Mouse (Mus musculus) hindbrain, embryonic 11.5 days (tissue): ENCODE measurements around the gene Dynlt1f. TPM values are rescaled to one million over a fixed set of nuclear protein-coding genes. Genes with fewer than 3 reads are reported as not detected.
"Not testable (repeated sequence)": the region's sequence is repeated elsewhere in the genome, so short reads cannot be mapped to it uniquely, and the experiment has no call there.

ENCODE experiments used
- ATAC-seq: fragments of 200-750 bp; cut with Nextera tagmentation; 2 replicates; pipeline ENCODE4 v1.8.0; 2017; ENCODE audit warnings: mild to moderate bottlenecking, moderate TSS enrichment, moderate library complexity; ENCODE audit not compliant: low FRiP score
- DNase-seq: peaks from one replicate; pipeline ENCODE4 v3.0.0-alpha.2; 2015; ENCODE audit warnings: low spot score
- H3K27ac ChIP-seq: fragments of 300-500 bp; sonication (generic); 2 replicates; pipeline ENCODE4 v1.5.1; 2014; ENCODE audit warnings: mild to moderate bottlenecking, low read depth, low read length
- H3K27me3 ChIP-seq: fragments of 300-500 bp; sonication (generic); 2 replicates; pipeline ENCODE4 v1.6.1; 2014; ENCODE audit warnings: mild to moderate bottlenecking, low read length, moderate library complexity, mixed read lengths; ENCODE audit not compliant: control insufficient read depth, insufficient read depth
- H3K36me3 ChIP-seq: fragments of 300-500 bp; sonication (generic); 2 replicates; pipeline ENCODE4 v1.6.1; 2014; ENCODE audit warnings: mild to moderate bottlenecking, low read length, moderate library complexity, mixed read lengths; ENCODE audit not compliant: control insufficient read depth, insufficient read depth
- H3K4me1 ChIP-seq: fragments of 300-500 bp; sonication (generic); replicated peaks from 2 replicates; pipeline ENCODE4 v1.6.1; 2014; ENCODE audit warnings: low read length, mixed read lengths; ENCODE audit not compliant: control insufficient read depth, insufficient read depth
- H3K4me2 ChIP-seq: fragments of 300-500 bp; sonication (generic); replicated peaks from 2 replicates; pipeline ENCODE4 v1.6.1; 2014; ENCODE audit warnings: mild to moderate bottlenecking, low read depth, low read length
- H3K4me3 ChIP-seq: fragments of 300-500 bp; sonication (generic); 2 replicates; pipeline ENCODE4 v1.5.1; 2014; ENCODE audit warnings: low read depth, low read length
- H3K9ac ChIP-seq: fragments of 300-500 bp; sonication (generic); 2 replicates; pipeline ENCODE4 v1.6.1; 2014; ENCODE audit warnings: low read depth, low read length
- H3K9me3 ChIP-seq: fragments of 300-500 bp; sonication (generic); 2 replicates; pipeline ENCODE4 v1.6.1; 2016; ENCODE audit warnings: low read length; ENCODE audit not compliant: control insufficient read depth
- WGBS: fragments of 180-500 bp; shearing (Covaris S2); extraction: QIAGEN DNeasy Blood & Tissue Kit; methylation state at CpG from one replicate; pipeline ENCODE4 v1.1.7; 2014; 5-methylcytosine and 5-hydroxymethylcytosine counted together
- polyA plus RNA-seq: library from polyadenylated mRNA; unstranded; fragments of >200 nt; fragmentation: Nextera tagmentation; extraction: Ambion mirVana; gene quantifications from 2 replicates; pipeline ENCODE4 v1.2.1, GENCODE M21; 2014

Gene Dynlt1f
- polyA plus RNA-seq, 1 experiment from 2014 or later = 323 TPM

- DNase-seq, H3K4me2 ChIP-seq, H3K27me3 ChIP-seq, H3K9ac ChIP-seq, H3K36me3 ChIP-seq, H3K4me1 ChIP-seq, H3K27ac ChIP-seq, ATAC-seq, H3K4me3 ChIP-seq, H3K9me3 ChIP-seq: not testable (repeated sequence)
- WGBS = 95% methylated on average over 5 of the region's 8 CpGs
These were observed 55.3 kb downstream of the Dynlt1f start for GRCm38 (mm10) chr17:6600216-6600911.

GRCm38 (mm10) chr17:6598356-6598755 is 57.3 kb downstream of the Dynlt1f start:
- H3K4me1 ChIP-seq, H3K4me3 ChIP-seq, H3K27me3 ChIP-seq, H3K9me3 ChIP-seq, H3K4me2 ChIP-seq, ATAC-seq, H3K36me3 ChIP-seq, H3K27ac ChIP-seq, DNase-seq, H3K9ac ChIP-seq: not testable (repeated sequence)
- 94% methylated on average over 7 of the region's 7 CpGs for WGBS

Other genes starting within 250 kb of the Dynlt1f start
- 838 and 876 TPM in 2 replicates for gene Dynlt1b, start 225.8 kb downstream of the Dynlt1f start, polyA plus RNA-seq
- gene Dynlt1c, start 54.2 kb downstream of the Dynlt1f start, polyA plus RNA-seq = 30.7 and 41.5 TPM in 2 replicates
- 0.15 and 0.64 TPM in 2 replicates for gene Sytl3, start 3.2 kb upstream of the Dynlt1f start, polyA plus RNA-seq
- 73.8 and 91.1 TPM in 2 replicates for gene Ezr, start 126.9 kb upstream of the Dynlt1f start, polyA plus RNA-seq